Mouse (Mus musculus) gastrocnemius, adult 8-10 months (tissue): Measurements from ENCODE around the gene Ctnnbip1. TPM values are rescaled to one million over a fixed set of nuclear protein-coding genes. Genes with fewer than 3 reads are reported as not detected.

Experiments used
- microRNA-seq: library from miRNA; unstranded; fragments of <30 nt; microRNA quantifications from one replicate; pipeline ENCODE4 v1.2.0, GENCODE M21; 2022
- total RNA-seq, 4 experiments: library from RNA; stranded (reverse); gene quantifications; 2 replicates each; pipeline ENCODE4 v1.2.4; 2022

Gene Ctnnbip1
- total RNA-seq, 4 experiments from 2014 or later, result 16.3 to 22.2 (median 18.8) TPM

Small RNAs within 50 kb of the gene (microRNA-seq; reads per million reads assigned to microRNA genes)
- not detected for gene Mir5616

Other genes starting within 250 kb of the Ctnnbip1 start
- 100 to 1,000 TPM; 281 to 318 (median 297) TPM for gene Kif1b, start 210.5 kb upstream of the Ctnnbip1 start, total RNA-seq
- gene Ube4b, start 91.5 kb upstream of the Ctnnbip1 start, total RNA-seq, result 10 to 100 TPM; 35.4 to 39.1 (median 35.6) TPM
- gene Rbp7, start 63.3 kb upstream of the Ctnnbip1 start, total RNA-seq, result 10 to 100 TPM in 1 of 4 experiments, 1 to 10 TPM in 3; 3.8 to 14.0 (median 5.8) TPM
- not detected for gene Tmem274, start 40.9 kb upstream of the Ctnnbip1 start, total RNA-seq
- gene Nmnat1, start 33.0 kb upstream of the Ctnnbip1 start, total RNA-seq, result 10 to 100 TPM; 29.8 to 34.8 (median 30.9) TPM
- gene Lzic, start 33.0 kb upstream of the Ctnnbip1 start, total RNA-seq, result 10 to 100 TPM; 12.3 to 18.0 (median 12.8) TPM
- 10 to 100 TPM; 17.1 to 25.6 (median 24.8) TPM for gene Clstn1, start 68.2 kb downstream of the Ctnnbip1 start, total RNA-seq
- gene Pik3cd, start 184.3 kb downstream of the Ctnnbip1 start, total RNA-seq, result 10 to 100 TPM in 1 of 4 experiments, 1 to 10 TPM in 3; 7.9 to 10.6 (median 8.6) TPM
- 10 to 100 TPM; 41.7 to 44.1 (median 42.9) TPM for gene Tmem201, start 219.8 kb downstream of the Ctnnbip1 start, total RNA-seq